Mouse (Mus musculus) bone marrow, adult 2 months (tissue): Measurements from ENCODE around the gene Slc30a3.

Experiments
- CTCF ChIP-seq: fragments of 200-500 bp; IDR thresholded peaks from 2 replicates; pipeline ENCODE4 v1.5.1; 2011; ENCODE audit warnings: low read length, control low read depth; ENCODE audit not compliant: control insufficient read depth, insufficient read depth
- POLR2A ChIP-seq: fragments of 200-500 bp; IDR thresholded peaks from 2 replicates; pipeline ENCODE4 v1.6.1; 2011; ENCODE audit warnings: low read depth, mild to moderate bottlenecking, control low read depth, low read length, borderline replicate concordance; ENCODE audit not compliant: control insufficient read depth

DNA sequence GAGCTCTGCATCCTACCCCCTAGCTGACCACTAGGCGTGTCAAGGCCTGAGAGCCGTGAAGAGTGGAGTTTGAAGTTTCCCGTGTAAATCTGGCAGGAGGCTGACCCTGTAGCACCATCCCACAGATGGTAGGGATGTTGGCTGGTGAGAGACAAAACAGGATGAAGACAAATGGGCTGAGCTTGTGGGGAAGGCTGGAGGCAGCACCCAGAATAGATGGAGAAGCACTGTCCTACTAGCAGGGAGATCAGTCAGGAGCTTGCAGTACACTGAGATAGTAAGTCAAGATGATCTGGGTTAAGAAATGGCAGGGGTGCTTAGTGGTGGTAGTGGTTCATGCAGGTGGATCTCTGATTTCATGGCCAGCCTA is 27.3 kb downstream of the Slc30a3 start:
- TF ChIP-seq CTCF (no peak), POLR2A (no peak)
